In the genomic region with DNA sequence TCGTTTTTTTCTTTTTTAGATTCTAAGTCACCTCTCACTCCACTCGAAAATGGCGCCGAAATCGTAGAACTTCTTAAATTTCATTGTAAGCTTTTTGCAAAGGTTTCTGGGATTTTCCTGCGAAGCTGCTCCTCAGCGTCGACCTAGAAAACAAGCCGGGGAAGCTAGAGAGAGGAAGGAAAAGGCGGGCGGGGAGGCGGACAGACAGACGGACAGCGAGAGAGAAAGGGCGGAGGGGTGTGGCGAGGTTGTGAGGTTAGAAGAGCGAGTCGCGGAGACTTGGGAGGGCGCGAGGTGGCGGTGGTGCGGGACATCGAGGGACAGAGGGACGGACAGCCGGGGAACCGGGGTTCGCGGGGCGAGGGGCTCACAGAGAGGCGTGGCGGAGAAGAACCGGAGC, we compare ENCODE assay signal across 1 mouse cellular context.
TF ChIP-seq lines count a peak whose summit lies in the region.

No protein-coding gene starts in this region.

TF ChIP-seq in MEL, 35 proteins besides CTCF, POLR2A, EP300 and RAD21 (continued from another document):
- TF ChIP-seq ZMIZ1 (IDR thresholded peaks at IDR 0.05; ENCODE audit: low read depth, low read length) (no peak), MYB (IDR thresholded peaks at IDR 0.05; ENCODE audit: low read depth, low read length) (no peak), SIN3A (IDR thresholded peaks at IDR 0.05; ENCODE audit: low read length) (no peak), POLR2AphosphoS2 (IDR thresholded peaks at IDR 0.05; ENCODE audit: low read length) (no peak), NELFE (IDR thresholded peaks at IDR 0.05; ENCODE audit: low read depth, low read length) (no peak), TBP (IDR thresholded peaks at IDR 0.05; ENCODE audit: low read depth, low read length) (no peak), TCF12 (IDR thresholded peaks at IDR 0.05; ENCODE audit: low read depth, low read length) (peak; percentile 5; the same call in 1 of the 2 replicates), MEF2A (IDR thresholded peaks at IDR 0.05; ENCODE audit: extremely low read depth, insufficient replicate concordance, low read depth, low read length, poor library complexity, severe bottlenecking) (no peak)
